ENCODE assay signal across 8 mouse cellular contexts in the genomic region with DNA sequence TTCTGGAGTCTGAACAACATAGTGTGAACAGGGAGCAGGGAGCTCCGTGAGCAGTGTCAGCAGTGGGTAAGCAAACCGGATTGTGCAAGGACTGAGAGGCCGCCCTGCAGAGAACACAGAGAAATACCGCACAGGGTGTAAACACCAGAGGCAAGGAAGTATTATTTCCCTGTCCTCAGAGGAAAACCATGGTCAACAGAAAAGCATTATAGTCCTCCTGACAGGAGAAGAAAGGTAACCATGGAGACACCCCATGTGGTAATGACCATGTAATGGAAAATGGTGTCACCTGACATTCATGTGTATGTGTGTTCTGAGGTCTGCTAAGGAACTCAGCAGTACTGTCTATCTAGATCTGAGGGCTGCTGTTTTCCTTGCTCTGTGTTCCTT. TPM values are rescaled to one million over a fixed set of nuclear protein-coding genes. Genes with fewer than 3 reads are reported as not detected.
DNase-seq lines count a peak whose midpoint lies in the region; ATAC-seq and TF ChIP-seq lines count a peak whose summit lies in the region.

No protein-coding gene starts in this region.

- peak; percentile 87 for ATAC-seq in forebrain, embryonic 11.5 days (replicated peaks; ENCODE audit: low FRiP score)
- ATAC-seq in hindbrain, postnatal 0 days = peak; percentile 91

- TF ChIP-seq CTCF in hindbrain, postnatal 0 days (IDR thresholded peaks at IDR 0.05; ENCODE audit: low read depth) = no peak

- WGBS in forebrain, embryonic 11.5 days = 15% methylated on average over 4 of the region's 4 CpGs
- WGBS in hindbrain, postnatal 0 days = 12% methylated on average over 4 of the region's 4 CpGs

- DNase-seq in heart, adult 18-20 months = peak; percentile 49 to 54
- DNase-seq in heart, postnatal 4 days = no peak
- DNase-seq in MN1 (ENCODE audit: low spot score) = peak; percentile 35
- no peak for DNase-seq in forebrain, embryonic 11.5 days (ENCODE audit: low spot score)
- DNase-seq in hindbrain, postnatal 0 days (ENCODE audit: low spot score) = peak; percentile 68
- peak; percentile 49 for DNase-seq in lung, postnatal 14 days
- peak; percentile 86 for DNase-seq in retina, postnatal 1 day
- no peak for DNase-seq in left cerebral cortex, adult 18-20 months (ENCODE audit: low spot score in 2 of 2)

- H3K27me3 ChIP-seq in forebrain, embryonic 11.5 days (ENCODE audit: control insufficient read depth, insufficient read depth, low read length) = no peaks in the 10 kb centered on the region
- no peaks in the 10 kb centered on the region for H3K27me3 ChIP-seq in hindbrain, postnatal 0 days (ENCODE audit: insufficient read depth, low read length)

- no peak overlapping the region for H3K9ac ChIP-seq in forebrain, embryonic 11.5 days (ENCODE audit: low read length)
- H3K9ac ChIP-seq in hindbrain, postnatal 0 days (replicated peaks; ENCODE audit: low read length) = no peak overlapping the region

- no peaks in the 10 kb centered on the region for H3K36me3 ChIP-seq in forebrain, embryonic 11.5 days (ENCODE audit: control insufficient read depth, insufficient read depth, low read length)
- no peaks in the 10 kb centered on the region for H3K36me3 ChIP-seq in hindbrain, postnatal 0 days (ENCODE audit: insufficient read depth, low read length)

- H3K4me1 ChIP-seq in forebrain, embryonic 11.5 days (replicated peaks; ENCODE audit: control insufficient read depth, insufficient read depth, low read length) = peaks cover 12% of the 10 kb centered on the region
- peaks cover 15% of the 10 kb centered on the region for H3K4me1 ChIP-seq in hindbrain, postnatal 0 days (ENCODE audit: insufficient read depth, low read length)

- H3K4me3 ChIP-seq in forebrain, embryonic 11.5 days (ENCODE audit: low read depth, low read length) = no peak overlapping the region
- H3K4me3 ChIP-seq in hindbrain, postnatal 0 days (ENCODE audit: low read length) = no peak overlapping the region

- H3K9me3 ChIP-seq in forebrain, embryonic 11.5 days (ENCODE audit: control insufficient read depth, low read length) = no peaks in the 10 kb centered on the region
- no peaks in the 10 kb centered on the region for H3K9me3 ChIP-seq in hindbrain, postnatal 0 days (ENCODE audit: low read length)

- H3K4me2 ChIP-seq in forebrain, embryonic 11.5 days (ENCODE audit: low read depth, low read length, severe bottlenecking) = peak overlapping the region; percentile 18; the same call in 1 of the 2 replicates
- H3K4me2 ChIP-seq in hindbrain, postnatal 0 days (ENCODE audit: low read depth, low read length) = 0 out of 2 replicates have a peak overlapping the region, but pooled peaks have one; percentile 16

- H3K27ac ChIP-seq in forebrain, embryonic 11.5 days (ENCODE audit: low read depth, low read length) = peak overlapping the region; percentile 53
- peak overlapping the region; percentile 61 for H3K27ac ChIP-seq in hindbrain, postnatal 0 days

RNA-seq across cellular contexts. Expression of a gene that starts 36.4 kb away (rescaled TPM):
- total RNA-seq in heart, adult 18-20 months (2021) = 10 to 100 TPM; 78.2 to 80.3 TPM
- total RNA-seq in heart, postnatal 4 days (2021) = 10 to 100 TPM; 96.8 to 99.6 TPM
- polyA plus RNA-seq in forebrain, embryonic 11.5 days (2014; fragmentation: Nextera tagmentation; extraction: Ambion mirVana) = 42.2 and 44.8 TPM in 2 replicates
- 67.1 and 68.5 TPM in 2 replicates for total RNA-seq in hindbrain, postnatal 0 days (2014; rRNA removed)
- 28.0 and 28.4 TPM in 2 replicates for polyA plus RNA-seq in hindbrain, postnatal 0 days (2015; fragmentation: Nextera tagmentation; extraction: Ambion mirVana)
- 10 to 100 TPM; 79.9 to 82.6 TPM for total RNA-seq in left cerebral cortex, adult 18-20 months (2021)

Comparison
In these comparisons a context has a peak if more than half of its experiments do, and no peak if none do; other contexts are left out.
1. DNase-seq: peak in heart, adult 18-20 months (2 of 2), MN1 (single experiment), hindbrain, postnatal 0 days (single experiment), lung, postnatal 14 days (single experiment) and retina, postnatal 1 day (single experiment); none in heart, postnatal 4 days (single experiment), forebrain, embryonic 11.5 days (single experiment) and left cerebral cortex, adult 18-20 months (0 of 2).